Mouse (Mus musculus) CH12.LX (cell line): ENCODE data around the gene Spi1. TPM values are rescaled to one million over a fixed set of nuclear protein-coding genes. Genes with fewer than 3 reads are reported as not detected.
"Not testable (repeated sequence)": the region's sequence is repeated elsewhere in the genome, so short reads cannot be mapped to it uniquely, and the experiment has no call there.

Source experiments
- DNase-seq: peaks from one replicate; pipeline ENCODE4 v3.0.0-alpha.2; 2013; ENCODE audit errors: extremely low read depth
- H3K27ac ChIP-seq: 2 replicates; pipeline ENCODE4 v1.5.1; 2012; ENCODE audit warnings: low read depth, mild to moderate bottlenecking, control low read depth, moderate library complexity; ENCODE audit not compliant: insufficient read depth
- H3K27me3 ChIP-seq: replicated peaks from 2 replicates; pipeline ENCODE3; 2012; ENCODE audit warnings: inconsistent platforms
- H3K36me3 ChIP-seq, 2 experiments: replicated peaks in 1 of 2; 2 replicates each; pipeline versions ENCODE3 to v1.6.1; 2012; ENCODE audit warnings: inconsistent platforms in 1 of 2, low read length in 1 of 2, mild to moderate bottlenecking in 1 of 2, mixed read lengths in 1 of 2, moderate library complexity in 1 of 2; ENCODE audit not compliant: control insufficient read depth in 1 of 2, insufficient read depth in 1 of 2
- H3K4me1 ChIP-seq, 2 experiments: 2 replicates each; pipeline ENCODE4 v1.6.1; 2012; ENCODE audit warnings: inconsistent platforms in 1 of 2, moderate library complexity in 1 of 2; ENCODE audit not compliant: insufficient read depth in 2 of 2, control insufficient read depth in 1 of 2
- H3K4me2 ChIP-seq: 2 replicates; pipeline ENCODE4 v1.6.1; 2012; ENCODE audit warnings: low read depth, mild to moderate bottlenecking, control low read depth; ENCODE audit not compliant: poor library complexity, insufficient read depth, severe bottlenecking
- H3K4me3 ChIP-seq, 3 experiments: fragments of 150-350 bp in 1 of 3; sonication (generic) in 1 of 3; replicated peaks in 1 of 3; 2 replicates each; pipeline versions ENCODE3 to v1.5.1; 2011 to 2012; ENCODE audit warnings: low read depth in 2 of 3, low read length in 2 of 3, mild to moderate bottlenecking in 2 of 3, moderate library complexity in 2 of 3, control low read depth in 1 of 3, improper control_type of control experiment in 1 of 3, inconsistent platforms in 1 of 3, mixed read lengths in 1 of 3; ENCODE audit not compliant: poor library complexity in 1 of 3
- H3K79me2 ChIP-seq: replicated peaks from 2 replicates; pipeline ENCODE4 v1.6.1; 2012; ENCODE audit warnings: mild to moderate bottlenecking, moderate library complexity; ENCODE audit not compliant: control insufficient read depth, poor library complexity, insufficient read depth, severe bottlenecking; ENCODE audit errors: extremely low read depth
- H3K9ac ChIP-seq: 2 replicates; pipeline ENCODE4 v1.6.1; 2012; ENCODE audit warnings: low read depth, mild to moderate bottlenecking, control low read depth, moderate library complexity; ENCODE audit not compliant: insufficient read depth
- H3K9me3 ChIP-seq: replicated peaks from 2 replicates; pipeline ENCODE3; 2012; ENCODE audit warnings: low read length, inconsistent platforms, mixed read lengths
- BHLHE40 ChIP-seq: IDR thresholded peaks from 2 replicates; pipeline ENCODE4 v1.6.1; 2011; ENCODE audit warnings: mild to moderate bottlenecking, low read depth, low read length, improper control_type of control experiment
- E2F4 ChIP-seq: IDR thresholded peaks from 2 replicates; pipeline ENCODE4 v1.6.1; 2011; ENCODE audit warnings: low read depth, low read length, improper control_type of control experiment; ENCODE audit not compliant: insufficient replicate concordance
- ELF1 ChIP-seq: IDR thresholded peaks from 2 replicates; pipeline ENCODE4 v1.6.1; 2014; ENCODE audit warnings: low read depth, mild to moderate bottlenecking, inconsistent platforms, low read length, improper control_type of control experiment
- EP300 ChIP-seq: IDR thresholded peaks from 2 replicates; pipeline ENCODE4 v1.6.1; 2011; ENCODE audit warnings: low read length, improper control_type of control experiment
- IRF4 ChIP-seq: IDR thresholded peaks from 2 replicates; pipeline ENCODE4 v1.6.1; 2014; ENCODE audit warnings: low read depth, mild to moderate bottlenecking, inconsistent platforms, low read length, improper control_type of control experiment
- JUN ChIP-seq: IDR thresholded peaks from 2 replicates; pipeline ENCODE4 v1.6.1; 2011; ENCODE audit warnings: low read depth, mild to moderate bottlenecking, low read length, improper control_type of control experiment, moderate library complexity; ENCODE audit not compliant: insufficient read depth
- JUND ChIP-seq: conservative IDR thresholded peaks from 2 replicates; pipeline ENCODE4 v1.6.1; 2011; ENCODE audit warnings: low read depth, low read length, improper control_type of control experiment
- MYC ChIP-seq: IDR thresholded peaks from 2 replicates; pipeline ENCODE4 v1.6.1; 2011; ENCODE audit warnings: low read depth, mild to moderate bottlenecking, improper control_type of control experiment, low read length
- NELFE ChIP-seq: IDR thresholded peaks from 2 replicates; pipeline ENCODE4 v1.6.1; 2011; ENCODE audit warnings: low read depth, low read length, improper control_type of control experiment
- RAD21 ChIP-seq: IDR thresholded peaks from 2 replicates; pipeline ENCODE4 v1.6.1; 2011; ENCODE audit warnings: low read depth, mild to moderate bottlenecking, low read length, improper control_type of control experiment, moderate library complexity
- RCOR1 ChIP-seq: conservative IDR thresholded peaks from 2 replicates; pipeline ENCODE4 v1.6.1; 2012; ENCODE audit warnings: low read depth, mild to moderate bottlenecking, inconsistent platforms, low read length, improper control_type of control experiment
- TCF12 ChIP-seq: IDR thresholded peaks from 2 replicates; pipeline ENCODE4 v1.6.1; 2014; ENCODE audit warnings: low read depth, mild to moderate bottlenecking, inconsistent platforms, low read length, improper control_type of control experiment
- UBTF ChIP-seq: IDR thresholded peaks from 2 replicates; pipeline ENCODE4 v1.6.1; 2012; ENCODE audit warnings: low read depth, mild to moderate bottlenecking, inconsistent platforms, low read length, improper control_type of control experiment, moderate library complexity
- USF1 ChIP-seq: IDR thresholded peaks from 2 replicates; pipeline ENCODE4 v1.6.1; 2014; ENCODE audit warnings: low read depth, mild to moderate bottlenecking, inconsistent platforms, low read length, improper control_type of control experiment
- USF2 ChIP-seq: conservative IDR thresholded peaks from 2 replicates; pipeline ENCODE4 v1.6.1; 2011; ENCODE audit warnings: low read depth, low read length, improper control_type of control experiment
- ZKSCAN1 ChIP-seq: IDR thresholded peaks from 2 replicates; pipeline ENCODE4 v1.6.1; 2012; ENCODE audit warnings: low read depth, inconsistent platforms, low read length, improper control_type of control experiment, borderline replicate concordance
- dilution Hi-C: fragments of 300-500 bp; cut with MboI; formaldehyde crosslinking; loops from 2 replicates; pipeline ENCODE4 v1.14.3; 2020; ENCODE audit warnings: low sequenced_read_pairs; ENCODE audit not compliant: extremely low pct_unique_long_range_greater_than_20kb, extremely low pct_ligation_motif_present
- in situ Hi-C: fragments of 300-500 bp; cut with MboI; formaldehyde crosslinking; loops from 3 replicates; pipeline ENCODE4 v1.14.3; 2019; ENCODE audit warnings: low sequenced_read_pairs, low pct_ligation_motif_present, low pct_unique_long_range_greater_than_20kb, mixed read lengths
- polyA plus RNA-seq: library from polyadenylated mRNA; unstranded; fragments of >175 nt; gene quantifications from 2 replicates; pipeline ENCODE4 v1.2.1, GENCODE M21; 2012; ENCODE audit warnings: low read depth; ENCODE audit not compliant: insufficient read length
- total RNA-seq, 2 experiments: library from RNA; depleted of rRNA; stranded (reverse); fragments of 300-350 nt in 1 of 2; fragments of >200 nt in 1 of 2; gene quantifications; 2 replicates each; pipeline ENCODE4 v1.2.3; 2012 to 2014

The Spi1 gene
- total and polyA plus RNA-seq, 3 experiments, result 24.7 to 45.7 (median 42.6) TPM

DNA sequence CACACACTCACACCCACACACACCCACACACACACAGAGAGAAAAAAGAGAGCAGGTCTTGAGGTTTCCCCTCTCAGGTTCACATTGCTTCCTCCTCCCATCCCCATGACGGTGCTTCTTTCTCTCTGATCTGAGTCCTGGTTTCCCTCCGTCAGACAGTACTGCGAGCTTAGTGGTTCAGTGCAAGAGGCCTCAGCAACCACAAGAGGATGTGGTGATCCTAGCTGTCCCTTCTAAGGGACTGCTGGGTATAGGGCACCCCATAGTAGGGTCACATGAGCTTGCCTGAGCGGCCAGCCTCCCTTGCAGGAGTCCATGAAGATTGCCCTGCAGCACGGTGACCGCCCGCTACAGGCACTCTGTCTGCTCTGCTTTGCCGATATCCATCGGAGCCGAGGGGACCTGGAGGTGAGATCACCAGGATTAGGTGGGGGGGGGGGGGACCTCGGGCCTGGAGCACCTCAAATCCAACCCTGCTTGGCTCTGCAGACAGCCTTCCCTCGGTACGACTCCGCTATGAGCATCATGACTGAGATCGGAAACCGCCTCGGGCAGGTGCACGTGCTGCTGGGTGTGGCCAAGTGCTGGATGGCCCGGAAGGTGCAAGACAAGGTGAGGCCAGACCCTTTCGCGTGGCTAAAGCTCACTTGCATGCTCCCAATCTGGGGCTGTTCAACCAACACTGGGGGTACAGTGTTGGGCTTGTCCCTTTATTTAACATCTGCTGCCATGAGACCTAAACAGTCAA lies 39.4 kb upstream of the Spi1 start:
- no peak for DNase-seq
- no peak overlapping the region for H3K27ac ChIP-seq

DNA sequence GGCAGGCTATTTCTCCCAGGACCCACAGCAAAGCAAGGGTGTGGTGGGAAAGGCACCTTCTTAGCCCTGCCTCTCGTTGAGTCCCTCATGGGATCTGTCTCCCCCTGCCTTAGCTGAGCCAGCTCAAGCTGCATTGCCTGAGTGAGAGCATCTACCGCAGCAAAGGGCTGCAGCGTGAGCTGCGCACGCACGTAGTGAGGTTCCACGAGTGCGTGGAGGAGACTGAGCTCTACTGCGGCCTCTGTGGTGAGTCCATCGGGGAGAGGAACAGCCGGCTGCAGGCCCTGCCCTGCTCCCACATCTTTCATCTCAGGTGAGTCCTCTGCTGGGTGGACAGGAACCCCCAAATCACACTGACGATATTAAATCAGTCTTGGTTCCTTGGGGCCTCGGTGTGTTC lies 37.5 kb upstream of the Spi1 start:
- H3K36me3 ChIP-seq, result no peaks in the 10 kb centered on the region
- H3K27ac ChIP-seq, result no peak overlapping the region
- H3K4me2 ChIP-seq, result no peak overlapping the region
- DNase-seq, result no peak
- TF ChIP-seq RCOR1 (no peak), ELF1 (no peak), E2F4 (no peak), RAD21 (no peak), USF1 (no peak), NELFE (no peak), EP300 (no peak), ZKSCAN1 (no peak), IRF4 (no peak), JUND (no peak), MYC (no peak), USF2 (no peak), TCF12 (no peak), JUN (no peak)
- TF ChIP-seq, all 38 proteins: peak for 0
- H3K4me3 ChIP-seq, result no peak overlapping the region
- no peaks in the 10 kb centered on the region for H3K79me2 ChIP-seq
- peaks cover 5 to 14% of the 10 kb centered on the region in 2 experiments; a peak in 3 of 4 replicates for H3K4me1 ChIP-seq
- dilution Hi-C loops (no loop called here), in situ Hi-C loops (no loop called here)
- H3K9me3 ChIP-seq, result no peaks in the 10 kb centered on the region
- no peak overlapping the region for H3K9ac ChIP-seq
- H3K27me3 ChIP-seq, result no peaks in the 10 kb centered on the region

More for the DNA sequence above, 39.4 kb upstream of the Spi1 start:
- Histone ChIP-seq H3K4me1 (peaks cover 5 to 14% of the 10 kb centered on the region in 2 experiments; a peak in 3 of 4 replicates), H3K36me3 (no peaks in the 10 kb centered on the region), H3K9ac (no peak overlapping the region), H3K27me3 (no peaks in the 10 kb centered on the region), H3K4me3 (no peak overlapping the region), H3K9me3 (no peaks in the 10 kb centered on the region), H3K4me2 (no peak overlapping the region), H3K79me2 (no peaks in the 10 kb centered on the region)
- dilution Hi-C loops (no loop called here), in situ Hi-C loops (no loop called here)
- 0 out of 2 replicates have a peak, but pooled peaks have one; percentile 26 for TF ChIP-seq BHLHE40
- no peak for TF ChIP-seq UBTF

DNA sequence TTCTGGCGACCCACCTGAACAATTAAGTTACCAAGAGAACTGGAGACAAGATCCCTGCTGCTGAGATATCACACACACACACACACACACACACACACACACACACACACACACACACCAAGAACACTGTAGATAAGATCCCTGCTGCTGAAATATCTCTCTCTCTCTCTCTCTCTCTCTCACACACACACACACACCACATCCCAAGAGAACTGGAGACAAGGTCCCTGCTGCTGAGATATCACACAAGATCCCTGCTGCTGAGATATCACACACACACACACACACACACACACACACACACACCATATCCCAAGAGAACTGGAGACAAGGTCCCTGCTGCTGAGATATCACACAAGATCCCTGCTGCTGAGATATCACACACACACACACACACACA lies 36.4 kb upstream of the Spi1 start:
- H3K9me3 ChIP-seq, H3K79me2 ChIP-seq, H3K27ac ChIP-seq, H3K36me3 ChIP-seq, DNase-seq, dilution Hi-C loops, H3K4me3 ChIP-seq, H3K9ac ChIP-seq, in situ Hi-C loops, H3K4me2 ChIP-seq, H3K27me3 ChIP-seq: not testable (repeated sequence)
- H3K4me1 ChIP-seq, result peaks cover 5 to 14% of the 10 kb centered on the region in 2 experiments; a peak in 3 of 4 replicates
